Mouse (Mus musculus): ENCODE results near the gene Tmem63c. TPM values are rescaled to one million over a fixed set of nuclear protein-coding genes. Genes with fewer than 3 reads are reported as not detected.

Tmem63c gene
- polyA plus RNA-seq, 1 experiment from 2014 or later = not detected

DNA sequence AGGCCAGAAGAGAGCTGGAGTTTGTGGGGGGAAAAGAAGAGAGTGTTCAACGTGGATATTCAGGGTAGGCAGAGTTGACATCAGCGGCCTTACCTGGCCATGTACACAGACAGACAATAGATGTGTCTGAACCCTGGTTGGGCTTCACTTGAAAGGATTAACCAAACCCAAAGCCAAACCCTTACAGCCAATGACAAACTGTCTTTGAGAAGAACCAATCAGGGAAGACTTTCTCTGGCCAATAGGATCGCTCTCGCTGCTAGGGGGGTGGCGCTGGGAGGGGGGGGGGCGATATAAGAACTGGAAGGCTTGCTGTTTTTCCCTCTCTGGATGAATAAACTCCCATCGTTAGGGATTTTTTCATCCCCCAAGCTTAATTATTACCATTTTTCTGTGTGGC, 66.1 kb downstream of the Tmem63c start:
- H3K4me3 ChIP-seq (ENCODE audit: low read depth, low read length) = no peak overlapping the region
- DNase-seq (ENCODE audit: low spot score) = no peak
- H3K27ac ChIP-seq (replicated peaks; ENCODE audit: low read depth, low read length) = no peak overlapping the region
- H3K4me2 ChIP-seq (ENCODE audit: low read depth, severe bottlenecking) = no peak overlapping the region
- H3K27me3 ChIP-seq (ENCODE audit: control insufficient read depth, insufficient read depth, low read length) = no peaks in the 10 kb centered on the region
- ATAC-seq (ENCODE audit: insufficient number of reproducible peaks, low FRiP score, low TSS enrichment, low read depth) = no peak
- no peaks in the 10 kb centered on the region for H3K9me3 ChIP-seq (ENCODE audit: control insufficient read depth, low read length)
- no peaks in the 10 kb centered on the region for H3K4me1 ChIP-seq (ENCODE audit: control insufficient read depth, insufficient read depth, low read length)
- no peak overlapping the region for H3K9ac ChIP-seq (ENCODE audit: low read length)
- H3K36me3 ChIP-seq (ENCODE audit: control insufficient read depth, insufficient read depth, low read length) = no peaks in the 10 kb centered on the region
- WGBS = 67% methylated on average over 7 of the region's 7 CpGs

- Histone ChIP-seq H3K27ac (replicated peaks; ENCODE audit: low read depth, low read length) (no peak overlapping the region), H3K4me1 (ENCODE audit: control insufficient read depth, insufficient read depth, low read length) (no peaks in the 10 kb centered on the region), H3K4me2 (ENCODE audit: low read depth, severe bottlenecking) (no peak overlapping the region), H3K9me3 (ENCODE audit: control insufficient read depth, low read length) (no peaks in the 10 kb centered on the region), H3K36me3 (ENCODE audit: control insufficient read depth, insufficient read depth, low read length) (no peaks in the 10 kb centered on the region), H3K9ac (ENCODE audit: low read length) (no peak overlapping the region), H3K4me3 (ENCODE audit: low read depth, low read length) (no peak overlapping the region), H3K27me3 (ENCODE audit: control insufficient read depth, insufficient read depth, low read length) (no peaks in the 10 kb centered on the region)
- DNase-seq (ENCODE audit: low spot score) = no peak
- no peak for ATAC-seq (ENCODE audit: insufficient number of reproducible peaks, low FRiP score, low TSS enrichment, low read depth)
- 42% methylated on average over 4 of the region's 4 CpGs for WGBS
These were observed 67.2 kb downstream of the Tmem63c start for GRCm38 (mm10) chr12:87088331-87088730.

GRCm38 (mm10) chr12:87089255-87089654, 68.1 kb downstream of the Tmem63c start:
- no peak overlapping the region for H3K9ac ChIP-seq (ENCODE audit: low read length)
- no peaks in the 10 kb centered on the region for H3K27me3 ChIP-seq (ENCODE audit: control insufficient read depth, insufficient read depth, low read length)
- H3K36me3 ChIP-seq (ENCODE audit: control insufficient read depth, insufficient read depth, low read length) = no peaks in the 10 kb centered on the region
- whole genome bisulfite sequencing = 71% methylated on average over 4 of the region's 4 CpGs
- H3K9me3 ChIP-seq (ENCODE audit: control insufficient read depth, low read length) = no peaks in the 10 kb centered on the region
- H3K4me1 ChIP-seq (ENCODE audit: control insufficient read depth, insufficient read depth, low read length) = no peaks in the 10 kb centered on the region
- ATAC-seq (ENCODE audit: insufficient number of reproducible peaks, low FRiP score, low TSS enrichment, low read depth) = no peak
- no peak overlapping the region for H3K4me3 ChIP-seq (ENCODE audit: low read depth, low read length)
- no peak overlapping the region for H3K4me2 ChIP-seq (ENCODE audit: low read depth, severe bottlenecking)
- DNase-seq (ENCODE audit: low spot score) = no peak
- H3K27ac ChIP-seq (replicated peaks; ENCODE audit: low read depth, low read length) = no peak overlapping the region

DNA sequence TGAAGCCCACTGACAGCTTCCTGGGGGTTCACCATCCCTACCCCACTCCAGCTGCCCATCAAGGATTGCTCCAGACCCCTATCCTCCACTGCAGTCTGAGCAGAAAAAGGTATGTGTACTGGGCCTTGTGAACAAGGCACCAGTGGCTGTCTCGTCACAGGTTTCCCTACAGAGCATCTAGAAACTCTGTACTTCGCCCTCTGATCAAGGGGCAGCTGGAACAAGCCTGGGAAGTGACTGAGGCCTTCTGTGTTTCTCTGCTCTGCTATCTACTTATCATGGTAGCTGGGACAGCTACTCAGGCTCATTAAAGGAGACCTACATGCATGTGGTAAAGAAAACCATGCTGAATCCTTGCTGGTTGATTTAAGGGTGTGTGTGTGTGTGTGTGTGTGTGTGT, 68.6 kb downstream of the Tmem63c start:
- H3K4me3 ChIP-seq (ENCODE audit: low read depth, low read length) = no peak overlapping the region
- H3K4me2 ChIP-seq (ENCODE audit: low read depth, severe bottlenecking) = no peak overlapping the region
- WGBS = 69% methylated on average over 2 of the region's 2 CpGs
- H3K27ac ChIP-seq (replicated peaks; ENCODE audit: low read depth, low read length) = no peak overlapping the region
- no peaks in the 10 kb centered on the region for H3K4me1 ChIP-seq (ENCODE audit: control insufficient read depth, insufficient read depth, low read length)
- H3K36me3 ChIP-seq (ENCODE audit: control insufficient read depth, insufficient read depth, low read length) = no peaks in the 10 kb centered on the region
- DNase-seq (ENCODE audit: low spot score) (no peak), ATAC-seq (ENCODE audit: insufficient number of reproducible peaks, low FRiP score, low TSS enrichment, low read depth) (no peak)
- no peaks in the 10 kb centered on the region for H3K9me3 ChIP-seq (ENCODE audit: control insufficient read depth, low read length)
- no peak overlapping the region for H3K9ac ChIP-seq (ENCODE audit: low read length)
- H3K27me3 ChIP-seq (ENCODE audit: control insufficient read depth, insufficient read depth, low read length) = no peaks in the 10 kb centered on the region

GRCm38 (mm10) chr12:87091916-87092315, 70.8 kb downstream of the Tmem63c start:
- Histone ChIP-seq H3K27me3 (ENCODE audit: control insufficient read depth, insufficient read depth, low read length) (no peaks in the 10 kb centered on the region), H3K27ac (replicated peaks; ENCODE audit: low read depth, low read length) (no peak overlapping the region), H3K4me1 (ENCODE audit: control insufficient read depth, insufficient read depth, low read length) (no peaks in the 10 kb centered on the region), H3K36me3 (ENCODE audit: control insufficient read depth, insufficient read depth, low read length) (no peaks in the 10 kb centered on the region), H3K4me2 (ENCODE audit: low read depth, severe bottlenecking) (no peak overlapping the region), H3K9ac (ENCODE audit: low read length) (no peak overlapping the region), H3K4me3 (ENCODE audit: low read depth, low read length) (no peak overlapping the region), H3K9me3 (ENCODE audit: control insufficient read depth, low read length) (no peaks in the 10 kb centered on the region)
- WGBS = 89% methylated on average over 2 of the region's 2 CpGs
- no peak for ATAC-seq (ENCODE audit: insufficient number of reproducible peaks, low FRiP score, low TSS enrichment, low read depth)
- DNase-seq (ENCODE audit: low spot score) = no peak

DNA sequence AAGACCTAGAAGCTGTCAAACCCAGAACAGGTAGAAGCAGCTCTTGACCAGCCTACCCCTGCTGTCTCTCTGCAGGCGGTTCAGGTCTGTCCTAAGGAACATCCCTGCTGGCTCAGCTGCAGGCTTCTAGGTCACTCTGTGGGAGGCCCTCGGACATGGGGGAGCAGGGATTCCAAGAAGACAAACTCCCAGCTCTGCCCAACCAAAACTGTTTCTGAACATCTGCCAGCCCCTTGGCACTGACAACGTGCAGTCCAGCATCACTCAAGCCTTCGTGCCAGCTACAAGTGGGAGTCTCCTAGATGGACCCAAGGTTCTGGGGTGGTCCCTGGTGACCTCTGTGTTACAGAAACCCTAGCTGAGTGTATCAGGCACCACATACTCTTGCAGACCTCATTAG, 72.1 kb downstream of the Tmem63c start:
- H3K4me1 ChIP-seq (ENCODE audit: control insufficient read depth, insufficient read depth, low read length) = no peaks in the 10 kb centered on the region
- no peak overlapping the region for H3K9ac ChIP-seq (ENCODE audit: low read length)
- WGBS = 84% methylated on average over 4 of the region's 4 CpGs
- DNase-seq (ENCODE audit: low spot score) (no peak), ATAC-seq (ENCODE audit: insufficient number of reproducible peaks, low FRiP score, low TSS enrichment, low read depth) (no peak)
- H3K4me2 ChIP-seq (ENCODE audit: low read depth, severe bottlenecking) = no peak overlapping the region
- no peak overlapping the region for H3K27ac ChIP-seq (replicated peaks; ENCODE audit: low read depth, low read length)
- no peak overlapping the region for H3K4me3 ChIP-seq (ENCODE audit: low read depth, low read length)
- H3K36me3 ChIP-seq (ENCODE audit: control insufficient read depth, insufficient read depth, low read length) = no peaks in the 10 kb centered on the region
- H3K27me3 ChIP-seq (ENCODE audit: control insufficient read depth, insufficient read depth, low read length) = no peaks in the 10 kb centered on the region
- no peaks in the 10 kb centered on the region for H3K9me3 ChIP-seq (ENCODE audit: control insufficient read depth, low read length)

- no peaks in the 10 kb centered on the region for H3K27me3 ChIP-seq (ENCODE audit: control insufficient read depth, insufficient read depth, low read length)
- DNase-seq (ENCODE audit: low spot score) (no peak), ATAC-seq (ENCODE audit: insufficient number of reproducible peaks, low FRiP score, low TSS enrichment, low read depth) (no peak)
- no peaks in the 10 kb centered on the region for H3K9me3 ChIP-seq (ENCODE audit: control insufficient read depth, low read length)
- H3K4me2 ChIP-seq (ENCODE audit: low read depth, severe bottlenecking) = no peak overlapping the region
- no peak overlapping the region for H3K4me3 ChIP-seq (ENCODE audit: low read depth, low read length)
- H3K36me3 ChIP-seq (ENCODE audit: control insufficient read depth, insufficient read depth, low read length) = no peaks in the 10 kb centered on the region
- 52% methylated on average over 6 of the region's 6 CpGs for WGBS
- H3K27ac ChIP-seq (replicated peaks; ENCODE audit: low read depth, low read length) = no peak overlapping the region
- no peaks in the 10 kb centered on the region for H3K4me1 ChIP-seq (ENCODE audit: control insufficient read depth, insufficient read depth, low read length)
- no peak overlapping the region for H3K9ac ChIP-seq (ENCODE audit: low read length)
These were observed 72.5 kb downstream of the Tmem63c start for GRCm38 (mm10) chr12:87093671-87094070.

- Histone ChIP-seq H3K27me3 (ENCODE audit: control insufficient read depth, insufficient read depth, low read length) (peaks cover 21% of the 10 kb centered on the region), H3K9me3 (ENCODE audit: control insufficient read depth, low read length) (no peaks in the 10 kb centered on the region), H3K9ac (ENCODE audit: low read length) (no peak overlapping the region), H3K4me1 (ENCODE audit: control insufficient read depth, insufficient read depth, low read length) (peaks cover 10% of the 10 kb centered on the region; the same call in 1 of the 2 replicates), H3K27ac (replicated peaks; ENCODE audit: low read depth, low read length) (no peak overlapping the region), H3K4me3 (ENCODE audit: low read depth, low read length) (no peak overlapping the region), H3K4me2 (ENCODE audit: low read depth, severe bottlenecking) (no peak overlapping the region), H3K36me3 (ENCODE audit: control insufficient read depth, insufficient read depth, low read length) (no peaks in the 10 kb centered on the region)
- ATAC-seq (ENCODE audit: insufficient number of reproducible peaks, low FRiP score, low TSS enrichment, low read depth) (no peak), DNase-seq (ENCODE audit: low spot score) (no peak)
- 83% methylated on average over 4 of the region's 4 CpGs for WGBS
These were observed 79.2 kb downstream of the Tmem63c start for GRCm38 (mm10) chr12:87100331-87100730.

DNA sequence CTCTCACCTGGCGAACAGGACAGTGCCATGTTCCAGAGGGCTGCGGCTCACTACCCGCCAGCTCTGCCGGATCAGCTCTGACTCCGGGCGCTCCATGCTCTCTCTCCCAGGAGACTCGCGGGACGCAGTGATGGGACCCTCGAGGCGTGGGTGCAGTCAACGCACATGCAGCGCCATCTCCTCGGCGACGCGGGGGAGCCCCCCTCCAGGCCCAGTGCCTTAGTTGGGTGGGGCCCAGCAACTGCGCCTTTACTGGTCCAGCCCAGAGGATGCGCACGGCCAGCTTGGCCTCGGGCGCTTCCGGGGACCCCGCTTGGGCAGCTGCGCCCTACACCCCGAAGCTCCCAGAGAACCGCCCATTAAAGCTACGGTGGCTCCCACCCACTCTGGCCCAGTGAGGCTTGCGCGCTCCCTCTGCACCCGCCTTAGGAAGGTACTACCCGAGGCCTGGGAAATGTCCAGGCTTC, 81.1 kb downstream of the Tmem63c start, which contains the start of gene Ngb:
Ngb (minus strand) TSS at position 375 of the 467 bp plus-strand sequence.
- ATAC-seq (ENCODE audit: insufficient number of reproducible peaks, low FRiP score, low TSS enrichment, low read depth) = no peak
- no peaks in the 10 kb centered on the region for H3K9me3 ChIP-seq (ENCODE audit: control insufficient read depth, low read length)
- peak; percentile 23 for DNase-seq (ENCODE audit: low spot score)
- H3K4me1 ChIP-seq (ENCODE audit: control insufficient read depth, insufficient read depth, low read length) = peaks cover 11% of the 10 kb centered on the region; the same call in 1 of the 2 replicates
- no peaks in the 10 kb centered on the region for H3K36me3 ChIP-seq (ENCODE audit: control insufficient read depth, insufficient read depth, low read length)
- no peak within 1 kb of the TSS for H3K9ac ChIP-seq (ENCODE audit: low read length)
- no peak within 1 kb of the TSS for H3K27ac ChIP-seq (replicated peaks; ENCODE audit: low read depth, low read length)
- WGBS = 4% methylated on average over 32 of the region's 32 CpGs
- H3K4me3 ChIP-seq (ENCODE audit: low read depth, low read length) = peak within 1 kb of the TSS; percentile 15
- H3K27me3 ChIP-seq (ENCODE audit: control insufficient read depth, insufficient read depth, low read length) = peaks cover 21% of the 10 kb centered on the region
- H3K4me2 ChIP-seq (ENCODE audit: low read depth, severe bottlenecking) = peak within 1 kb of the TSS; percentile 43
